Mouse (Mus musculus): ENCODE measurements around the gene Arhgap35.

Arhgap35 gene

GRCm38 (mm10) chr7:16525448-16525847 is 89.3 kb downstream of the Arhgap35 start:
- CTCF ChIA-PET, result no interaction called here

GRCm38 (mm10) chr7:16524308-16524707 is 90.5 kb downstream of the Arhgap35 start:
- CTCF ChIA-PET, result no interaction called here

DNA sequence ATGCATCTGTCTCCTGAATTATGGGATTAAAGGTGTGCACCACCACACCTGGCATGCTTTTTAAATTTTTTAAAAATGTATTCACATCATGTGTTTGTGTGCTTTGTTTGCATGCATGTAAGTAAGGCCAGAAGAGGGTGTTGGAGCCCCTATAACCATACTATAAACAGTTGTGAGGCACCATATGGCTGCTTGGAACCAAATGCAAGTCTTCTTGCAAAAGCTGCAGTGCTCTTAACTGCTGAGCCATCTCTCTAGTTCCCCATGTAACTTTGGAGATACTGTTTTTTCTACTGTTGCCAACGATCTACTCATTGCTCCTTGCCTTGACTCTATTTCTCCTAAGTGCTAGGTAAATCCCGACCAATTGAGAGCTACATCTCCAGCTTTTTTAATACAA is 95.5 kb downstream of the Arhgap35 start:
- CTCF ChIA-PET, result no interaction called here

- CTCF ChIA-PET, result no interaction called here
These were observed 97.6 kb downstream of the Arhgap35 start for GRCm38 (mm10) chr7:16517198-16517597.

GRCm38 (mm10) chr7:16507284-16507683 is 107.5 kb downstream of the Arhgap35 start:
- CTCF ChIA-PET, result no interaction called here

- CTCF ChIA-PET, result interaction anchor here (1.3 kb wide), 1 partner anchor 8 kb away, joined by 4 read pairs; no protein-coding TSS in a partner anchor
These were observed 109.6 kb downstream of the Arhgap35 start for GRCm38 (mm10) chr7:16505226-16505593.

DNA sequence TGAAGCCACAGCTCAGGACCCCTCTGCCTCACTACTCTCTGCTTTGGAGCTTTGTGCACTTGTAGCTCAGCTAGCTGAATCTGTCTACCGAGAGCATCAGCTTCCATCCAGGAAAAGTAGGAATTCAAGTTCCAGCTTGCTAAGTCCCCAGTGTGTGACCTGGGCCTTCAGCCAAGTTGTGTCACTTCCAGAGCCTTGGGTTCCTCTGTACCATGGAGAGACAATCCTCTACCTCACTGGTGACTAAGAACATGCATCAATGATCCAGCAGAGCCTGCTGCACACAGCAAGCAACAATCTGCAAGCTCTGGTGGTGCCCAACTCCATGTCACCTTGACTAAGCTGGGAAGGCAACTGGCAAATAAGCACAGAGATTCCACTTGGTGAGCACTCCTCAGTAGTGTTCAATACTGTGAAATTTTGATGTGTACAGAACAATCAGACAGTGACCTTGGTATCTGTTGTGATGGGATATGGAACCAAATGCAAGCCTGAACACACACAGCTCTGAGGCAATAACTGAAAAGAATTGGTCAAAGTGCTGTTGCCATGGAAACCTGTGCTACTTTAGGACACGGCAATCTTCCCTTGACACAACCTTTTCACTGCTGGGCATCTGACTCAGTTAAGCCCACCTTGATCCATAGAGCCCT is 110.1 kb downstream of the Arhgap35 start:
- CTCF ChIA-PET, result interaction anchor here (1.3 kb wide), 1 partner anchor 9 kb away, joined by 4 read pairs; no protein-coding TSS in a partner anchor

- CTCF ChIA-PET, result no interaction called here
These were observed 113.2 kb downstream of the Arhgap35 start for GRCm38 (mm10) chr7:16501571-16501970.

- CTCF ChIA-PET, result interaction anchor here (0.6 kb wide), 1 partner anchor 277 kb away, joined by 5 read pairs; no protein-coding TSS in a partner anchor
These were observed 115.1 kb downstream of the Arhgap35 start for GRCm38 (mm10) chr7:16499671-16500104.

- CTCF ChIA-PET, result no interaction called here
These were observed 118.5 kb downstream of the Arhgap35 start for GRCm38 (mm10) chr7:16496260-16496659.

GRCm38 (mm10) chr7:16493361-16493760 is 121.4 kb downstream of the Arhgap35 start:
- CTCF ChIA-PET, result interaction anchor here (0.5 to 0.7 kb wide), 2 partner anchors 29 to 135 kb away, joined by 4 read pairs; no protein-coding TSS in a partner anchor

DNA sequence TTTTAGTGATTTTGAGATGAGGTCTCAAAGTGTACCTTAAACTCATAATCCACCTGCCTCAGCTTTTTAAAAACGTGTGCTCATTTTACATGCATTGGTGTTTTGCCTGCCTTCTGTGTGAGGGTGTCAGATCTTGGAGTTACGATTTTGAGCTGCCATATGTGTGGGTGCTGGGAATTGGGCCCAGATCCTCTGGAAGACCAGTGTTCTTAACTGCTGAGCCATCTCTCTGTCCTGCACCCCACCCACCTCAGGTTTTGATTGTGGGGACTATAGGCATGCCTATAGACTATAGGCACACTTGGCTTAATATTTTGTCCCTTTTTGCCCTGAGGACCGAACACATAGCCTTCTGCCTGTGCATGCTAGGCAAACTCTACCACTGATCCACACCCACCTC is 122.6 kb downstream of the Arhgap35 start:
- CTCF ChIA-PET, result no interaction called here

DNA sequence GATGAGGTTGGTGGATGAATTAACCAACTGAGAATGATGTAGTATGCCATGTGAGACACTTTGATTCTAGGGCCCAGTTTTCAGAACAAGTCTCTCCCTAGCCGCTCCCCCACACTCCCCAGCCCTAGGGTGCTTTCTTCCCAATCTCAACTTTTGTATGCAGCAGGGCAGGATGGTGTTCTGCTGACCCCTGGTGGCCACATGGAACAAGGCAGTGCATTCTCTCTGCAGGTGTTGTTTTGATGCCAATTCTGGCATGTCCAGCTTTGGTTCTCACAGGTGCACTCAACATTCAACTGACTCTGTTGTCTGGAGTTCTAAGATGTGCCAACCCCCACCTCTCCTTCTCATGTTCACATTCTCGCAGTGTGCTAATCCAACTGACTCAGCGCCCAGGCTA is 123.0 kb downstream of the Arhgap35 start:
- CTCF ChIA-PET, result interaction anchor here (0.7 to 0.9 kb wide), 2 partner anchors 29 to 177 kb away, joined by 3 to 4 read pairs; no protein-coding TSS in a partner anchor

- CTCF ChIA-PET, result interaction anchor here (0.6 to 1.1 kb wide), 3 partner anchors 17 to 129 kb away, joined by 3 to 4 read pairs (median 3); no protein-coding TSS in a partner anchor
These were observed 124.8 kb downstream of the Arhgap35 start for GRCm38 (mm10) chr7:16489948-16490347.

GRCm38 (mm10) chr7:16488816-16489215 is 126.0 kb downstream of the Arhgap35 start:
- CTCF ChIA-PET, result no interaction called here

GRCm38 (mm10) chr7:16477628-16478027 is 137.2 kb downstream of the Arhgap35 start, which contains the start of gene Npas1:
Npas1 (minus strand) TSS chr7:16477728.
- CTCF ChIA-PET, result no interaction called here

DNA sequence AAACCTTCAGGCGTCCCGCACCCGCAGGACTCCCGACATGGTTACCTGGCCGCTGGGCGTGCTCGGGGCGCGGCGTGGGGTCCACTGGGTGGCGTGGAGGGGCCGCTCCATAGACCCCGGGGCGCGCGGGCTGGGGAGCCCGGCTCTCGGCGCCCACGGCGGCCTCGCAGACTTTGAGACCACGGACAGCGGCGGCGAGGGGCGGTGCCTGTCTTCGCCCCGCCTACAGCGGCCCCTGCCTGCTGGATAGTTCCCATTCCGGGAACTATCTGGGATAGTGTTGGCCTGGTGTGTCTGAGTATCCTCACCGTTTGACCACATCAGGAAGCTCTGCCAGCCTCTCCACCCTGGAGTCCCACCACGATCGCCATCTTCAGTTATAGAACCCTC is 138.2 kb downstream of the Arhgap35 start:
- CTCF ChIA-PET, result no interaction called here

DNA sequence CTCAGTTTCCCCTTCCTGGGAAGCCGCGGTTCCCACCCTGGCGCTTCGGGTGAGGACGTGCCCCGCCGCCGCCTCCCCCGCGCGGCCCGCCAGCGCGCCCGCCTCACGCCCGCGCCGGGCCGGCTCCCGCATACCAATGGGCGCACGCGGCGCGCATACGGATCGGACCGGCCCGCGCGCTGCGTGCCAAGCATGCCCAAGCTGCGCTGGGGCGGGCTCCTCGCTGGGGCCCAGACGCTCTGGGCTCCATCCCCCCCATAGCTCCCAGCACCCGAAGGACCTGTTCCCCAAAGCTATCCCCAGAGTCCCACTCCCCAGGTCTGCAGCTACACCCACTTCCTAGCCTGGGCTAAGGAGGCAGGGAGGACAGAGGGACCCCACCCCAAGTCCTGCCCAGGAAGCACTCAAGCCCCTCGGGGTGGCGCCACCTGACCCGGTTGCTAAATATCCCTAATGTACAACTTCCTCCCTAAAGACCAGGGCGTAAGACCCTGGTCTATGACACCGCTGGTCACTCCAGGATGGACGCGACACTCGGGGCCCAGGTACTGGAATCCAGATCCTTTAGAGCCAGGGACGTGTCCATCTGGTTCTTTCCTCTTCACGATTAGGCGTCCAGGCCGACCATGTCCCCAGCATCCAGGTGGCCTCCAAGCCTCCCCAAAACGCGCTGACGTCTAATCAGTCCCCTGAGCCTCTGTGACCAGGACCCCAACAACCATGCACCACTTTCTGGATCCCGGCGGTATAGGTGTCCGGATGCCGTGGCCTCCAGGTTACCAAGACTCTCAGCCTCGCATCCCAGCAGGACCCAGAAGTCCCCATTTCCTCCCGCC is 138.8 kb downstream of the Arhgap35 start:
- CTCF ChIA-PET, result no interaction called here

GRCm38 (mm10) chr7:16475321-16475720 is 139.5 kb downstream of the Arhgap35 start:
- CTCF ChIA-PET, result no interaction called here

DNA sequence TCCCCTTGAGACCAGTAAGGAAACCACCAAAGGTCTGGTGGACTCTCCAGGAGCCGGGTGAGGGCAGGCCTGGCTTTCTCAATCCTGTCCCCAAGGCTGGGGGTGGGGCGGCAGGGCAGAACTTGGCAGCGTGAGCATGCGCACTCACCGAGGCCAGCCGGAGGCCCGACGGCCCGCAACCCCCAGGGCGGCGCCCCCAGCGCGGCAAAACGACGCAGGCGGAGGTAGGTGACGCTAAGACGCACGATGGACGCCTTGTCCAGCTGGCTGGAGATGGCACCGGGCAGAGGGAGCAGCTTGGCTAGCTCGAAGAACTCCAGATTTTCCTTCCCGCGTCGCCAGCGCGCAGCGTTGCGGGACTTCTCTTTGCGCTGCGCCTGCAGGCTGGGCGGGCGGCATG is 140.3 kb downstream of the Arhgap35 start:
- CTCF ChIA-PET, result no interaction called here

DNA sequence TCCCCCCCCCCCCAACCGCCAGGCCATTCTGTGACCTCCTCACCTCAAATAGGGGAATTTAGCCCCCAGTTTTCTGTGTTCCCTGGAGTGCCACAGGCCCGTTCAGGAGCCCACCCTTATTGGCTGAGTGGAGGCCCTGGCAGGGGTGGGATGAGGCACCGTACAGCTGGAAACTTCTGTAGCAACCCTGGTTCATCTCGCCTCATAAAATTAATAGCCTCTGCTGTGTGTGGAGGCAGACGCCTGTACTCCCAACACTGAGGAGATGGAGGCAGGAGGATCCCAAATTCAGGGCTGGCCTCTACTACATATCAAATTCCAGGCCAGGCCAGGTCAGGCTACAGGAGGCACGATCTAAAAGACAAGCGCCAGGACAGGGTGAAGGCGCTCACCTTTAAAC is 140.9 kb downstream of the Arhgap35 start:
- CTCF ChIA-PET, result no interaction called here

DNA sequence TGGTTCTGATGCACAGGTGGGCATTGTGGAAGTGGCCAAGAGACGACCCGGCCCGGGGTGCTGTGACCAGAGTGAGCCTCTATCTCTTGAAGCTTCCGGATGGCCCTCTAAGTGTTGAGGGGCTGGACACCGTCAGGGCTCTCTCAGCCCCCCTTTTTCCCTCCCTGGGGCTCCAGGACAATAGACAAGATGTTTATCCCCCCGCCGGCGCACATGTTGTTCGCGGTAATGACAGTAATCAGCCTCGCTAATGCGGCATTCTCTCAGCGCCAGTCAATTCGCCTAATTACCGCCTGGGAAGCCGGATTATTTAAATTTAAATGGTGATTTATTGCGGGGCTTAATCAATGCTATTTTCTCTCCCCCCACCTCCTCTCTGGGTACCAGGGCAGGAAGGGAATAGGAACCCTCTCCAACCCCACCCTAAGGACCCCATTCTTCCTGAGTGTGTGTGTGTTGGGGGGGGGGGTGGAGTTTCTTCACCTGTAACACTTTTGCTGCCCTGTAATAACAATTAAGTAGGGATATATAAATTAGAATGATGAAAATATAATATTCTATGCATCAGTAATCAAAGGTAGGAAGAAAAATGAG is 142.6 kb downstream of the Arhgap35 start:
- CTCF ChIA-PET, result no interaction called here

GRCm38 (mm10) chr7:16471549-16471948 is 143.2 kb downstream of the Arhgap35 start:
- CTCF ChIA-PET, result no interaction called here
